Mouse (Mus musculus): ENCODE data around the gene Actl6b.

- TF ChIP-seq POLR2A (IDR thresholded peaks at IDR 0.05; ENCODE audit: control insufficient read depth, extremely low read depth, insufficient read depth, low read length, poor library complexity) (no peak), CTCF (IDR thresholded peaks at IDR 0.05; ENCODE audit: borderline replicate concordance, control insufficient read depth, extremely low read depth, insufficient read depth, low read length, poor library complexity) (no peak)
Observed at GRCm38 (mm10) chr5:137540991-137541390, 12.3 kb upstream of the Actl6b start.
